Mouse (Mus musculus): ENCODE results near the gene Rnf130. TPM values are rescaled to one million over a fixed set of nuclear protein-coding genes. Genes with fewer than 3 reads are reported as not detected.

The Rnf130 gene
- polyA plus RNA-seq, 1 experiment from 2014 or later, result 77.3 TPM

DNA sequence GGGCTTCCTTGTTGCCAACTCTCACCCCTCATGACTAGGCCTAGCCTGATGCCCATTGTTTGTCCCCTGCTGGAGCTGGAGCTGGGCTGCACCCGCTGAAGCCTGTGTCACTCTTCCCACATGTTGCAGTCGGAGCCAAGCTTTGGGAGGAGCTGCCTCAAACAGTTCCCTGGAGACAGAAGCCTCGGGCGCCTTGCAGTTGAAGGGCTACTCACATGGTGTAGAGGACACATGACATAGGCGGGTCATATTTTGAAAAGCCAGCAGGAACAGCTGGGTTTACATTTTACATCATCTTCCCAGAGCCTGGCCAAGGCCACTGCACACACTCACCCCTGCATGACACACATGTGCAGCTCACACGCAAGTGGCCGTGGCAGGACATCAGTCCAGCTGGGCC is 124.1 kb downstream of the Rnf130 start:
- no peak for ATAC-seq (ENCODE audit: insufficient number of reproducible peaks, low FRiP score, low TSS enrichment, low read depth)
- Histone ChIP-seq H3K27ac (no peak overlapping the region), H3K4me2 (no peak overlapping the region), H3K9me3 (no peaks in the 10 kb centered on the region), H3K9ac (no peak overlapping the region), H3K4me1 (no peaks in the 10 kb centered on the region), H3K36me3 (peaks cover 93% of the 10 kb centered on the region), H3K4me3 (no peak overlapping the region), H3K27me3 (no peaks in the 10 kb centered on the region)
- 84% methylated on average over 7 of the region's 7 CpGs for WGBS

GRCm38 (mm10) chr11:50149603-50150150 is 124.5 kb downstream of the Rnf130 start:
- H3K4me2 ChIP-seq, result no peak overlapping the region
- no peaks in the 10 kb centered on the region for H3K9me3 ChIP-seq
- peaks cover 96% of the 10 kb centered on the region for H3K36me3 ChIP-seq
- no peak overlapping the region for H3K9ac ChIP-seq
- 91% methylated on average over 9 of the region's 9 CpGs for WGBS
- no peak overlapping the region for H3K27ac ChIP-seq
- ATAC-seq (ENCODE audit: insufficient number of reproducible peaks, low FRiP score, low TSS enrichment, low read depth), result no peak
- H3K4me1 ChIP-seq, result no peaks in the 10 kb centered on the region
- no peak overlapping the region for H3K4me3 ChIP-seq
- no peaks in the 10 kb centered on the region for H3K27me3 ChIP-seq

DNA sequence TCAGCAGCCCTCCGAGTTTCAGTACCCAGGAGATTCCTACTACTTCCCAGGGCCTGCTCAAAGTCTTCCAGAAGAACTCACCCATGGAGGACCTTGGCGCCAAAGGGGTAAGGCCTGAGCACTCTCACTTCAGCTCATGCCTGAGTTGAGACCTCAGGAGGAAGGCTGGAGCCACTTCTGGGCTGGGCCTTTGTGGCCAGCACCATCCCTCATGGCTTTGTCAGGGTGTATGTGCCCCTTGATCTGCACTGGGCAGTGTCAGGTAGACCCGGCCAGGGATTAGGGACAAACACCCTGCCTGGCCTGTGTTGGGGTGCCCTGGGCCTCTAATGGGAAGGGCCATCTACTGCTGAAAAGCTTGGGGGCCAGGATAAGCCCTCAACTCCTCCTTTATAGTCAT is 126.2 kb downstream of the Rnf130 start:
- no peak overlapping the region for H3K4me3 ChIP-seq
- WGBS, result 89% methylated on average over 3 of the region's 3 CpGs

DNA sequence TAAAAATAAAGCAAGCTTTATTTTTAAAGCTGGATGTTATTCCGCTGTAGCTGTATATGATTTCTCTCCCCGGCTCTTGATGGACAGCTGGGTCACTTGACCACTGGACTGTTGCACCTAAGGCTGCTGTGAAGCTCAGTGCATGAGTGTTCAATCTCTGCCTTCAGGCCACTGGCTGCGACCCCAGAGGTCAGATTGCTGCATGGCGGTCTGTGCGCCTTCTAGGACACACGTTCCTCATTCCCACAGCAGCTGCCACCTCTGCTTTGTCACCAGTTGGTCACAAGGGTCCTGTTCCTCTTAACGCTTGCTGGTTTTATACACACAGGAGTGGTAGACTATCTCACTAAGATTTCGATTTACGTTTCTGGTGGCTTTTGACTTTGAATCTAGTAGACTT is 129.0 kb downstream of the Rnf130 start:
- Histone ChIP-seq H3K4me1 (no peaks in the 10 kb centered on the region), H3K9ac (no peak overlapping the region), H3K9me3 (no peaks in the 10 kb centered on the region), H3K4me2 (no peak overlapping the region), H3K27ac (no peak overlapping the region), H3K27me3 (no peaks in the 10 kb centered on the region), H3K4me3 (no peak overlapping the region), H3K36me3 (peaks cover 98% of the 10 kb centered on the region)
- 72% methylated on average over 9 of the region's 9 CpGs for WGBS
- no peak for ATAC-seq (ENCODE audit: insufficient number of reproducible peaks, low FRiP score, low TSS enrichment, low read depth)

More for the DNA sequence above, 126.2 kb downstream of the Rnf130 start:
- H3K36me3 ChIP-seq, result peaks cover 94% of the 10 kb centered on the region
- no peaks in the 10 kb centered on the region for H3K27me3 ChIP-seq
- no peak overlapping the region for H3K9ac ChIP-seq
- ATAC-seq (ENCODE audit: insufficient number of reproducible peaks, low FRiP score, low TSS enrichment, low read depth), result no peak
- no peak overlapping the region for H3K4me2 ChIP-seq
- H3K27ac ChIP-seq, result no peak overlapping the region
- H3K4me1 ChIP-seq, result no peaks in the 10 kb centered on the region
- H3K9me3 ChIP-seq, result no peaks in the 10 kb centered on the region

MicroRNAs encoded within 50 kb of the gene (microRNA counts, 519-probe panel; counts per million panel counts)
- microRNA mmu-miR-340-3p (2,472 counts per million, percentile 51 among the panel's probes with 10 or more counts), microRNA mmu-miR-340-5p (3,535 counts per million, percentile 83 among the panel's probes with 10 or more counts)

Small RNA genes within 50 kb of the gene (microRNA-seq; reads per million reads assigned to microRNA genes)
- gene Mir340, result 302 reads per million, percentile 62 among the genes with 10 or more reads in this experiment

Other genes with a start within 250 kb of the Rnf130 start
- 32.0 and 34.3 TPM in 2 replicates for gene Gfpt2, start 231.2 kb upstream of the Rnf130 start, polyA plus RNA-seq (2015; fragmentation: Nextera tagmentation; extraction: Ambion mirVana)
- 31.6 and 33.2 TPM in 2 replicates for gene Mapk9, start 178.6 kb upstream of the Rnf130 start, polyA plus RNA-seq (2015; fragmentation: Nextera tagmentation; extraction: Ambion mirVana)
- gene Rasgef1c, start 123.5 kb upstream of the Rnf130 start, polyA plus RNA-seq (2015; fragmentation: Nextera tagmentation; extraction: Ambion mirVana), result 0.76 and 1.4 TPM in 2 replicates
- gene Tbc1d9b, start 106.0 kb downstream of the Rnf130 start, polyA plus RNA-seq (2015; fragmentation: Nextera tagmentation; extraction: Ambion mirVana), result 45.9 and 46.0 TPM in 2 replicates
- 15.5 and 16.2 TPM in 2 replicates for gene Mrnip, start 149.1 kb downstream of the Rnf130 start, polyA plus RNA-seq (2015; fragmentation: Nextera tagmentation; extraction: Ambion mirVana)
- 241 and 262 TPM in 2 replicates for gene Sqstm1, start 185.5 kb downstream of the Rnf130 start, polyA plus RNA-seq (2015; fragmentation: Nextera tagmentation; extraction: Ambion mirVana)
- gene Mgat4b, start 185.5 kb downstream of the Rnf130 start, polyA plus RNA-seq (2015; fragmentation: Nextera tagmentation; extraction: Ambion mirVana), result 12.5 and 16.0 TPM in 2 replicates
- 2.1 and 3.0 TPM in 2 replicates for gene Ltc4s, start 213.3 kb downstream of the Rnf130 start, polyA plus RNA-seq (2015; fragmentation: Nextera tagmentation; extraction: Ambion mirVana)